Mouse (Mus musculus) limb, embryonic 11.5 days (tissue): Measurements from ENCODE around the gene Nudt4. TPM values are rescaled to one million over a fixed set of nuclear protein-coding genes. Genes with fewer than 3 reads are reported as not detected.

ENCODE experiments used
- ATAC-seq: fragments of 200-750 bp; cut with Nextera tagmentation; 2 replicates; pipeline ENCODE4 v1.8.0; 2017; ENCODE audit warnings: low read depth; ENCODE audit not compliant: insufficient number of reproducible peaks, low FRiP score, low TSS enrichment
- DNase-seq: peaks from one replicate; pipeline ENCODE4 v3.0.0-alpha.2; 2015; ENCODE audit warnings: low spot score
- H3K27ac ChIP-seq: fragments of 300-500 bp; sonication (generic); replicated peaks from 2 replicates; pipeline ENCODE4 v1.5.1; 2014; ENCODE audit warnings: low read depth, mild to moderate bottlenecking, low read length
- H3K27me3 ChIP-seq: fragments of 300-500 bp; sonication (generic); 2 replicates; pipeline ENCODE4 v1.6.1; 2014; ENCODE audit warnings: mild to moderate bottlenecking, low read length, mixed read lengths; ENCODE audit not compliant: control insufficient read depth, insufficient read depth
- H3K36me3 ChIP-seq: fragments of 300-500 bp; sonication (generic); 2 replicates; pipeline ENCODE4 v1.6.1; 2014; ENCODE audit warnings: mild to moderate bottlenecking, low read length, moderate library complexity, mixed read lengths; ENCODE audit not compliant: control insufficient read depth, insufficient read depth
- H3K4me1 ChIP-seq: fragments of 300-500 bp; sonication (generic); 2 replicates; pipeline ENCODE4 v1.6.1; 2014; ENCODE audit warnings: low read length, mixed read lengths; ENCODE audit not compliant: control insufficient read depth, insufficient read depth
- H3K4me2 ChIP-seq: fragments of 300-500 bp; sonication (generic); 2 replicates; pipeline ENCODE4 v1.6.1; 2014; ENCODE audit warnings: low read depth, mild to moderate bottlenecking, moderate library complexity; ENCODE audit not compliant: severe bottlenecking
- H3K4me3 ChIP-seq: fragments of 300-500 bp; sonication (generic); 2 replicates; pipeline ENCODE4 v1.5.1; 2014; ENCODE audit warnings: low read depth, low read length
- H3K9ac ChIP-seq: fragments of 300-500 bp; sonication (generic); 2 replicates; pipeline ENCODE4 v1.6.1; 2014; ENCODE audit warnings: mild to moderate bottlenecking, low read length
- H3K9me3 ChIP-seq: fragments of 300-500 bp; sonication (generic); 2 replicates; pipeline ENCODE4 v1.6.1; 2016; ENCODE audit warnings: low read length; ENCODE audit not compliant: control insufficient read depth
- WGBS: fragments of 180-500 bp; shearing (Covaris S2); extraction: QIAGEN DNeasy Blood & Tissue Kit; methylation state at CpG from one replicate; pipeline ENCODE4 v1.1.7; 2014; 5-methylcytosine and 5-hydroxymethylcytosine counted together
- polyA plus RNA-seq: library from polyadenylated mRNA; unstranded; fragments of >200 nt; fragmentation: Nextera tagmentation; extraction: Ambion mirVana; gene quantifications from 2 replicates; pipeline ENCODE4 v1.2.1, GENCODE M21; 2014

The Nudt4 gene
- 99.7 and 106 TPM in 2 replicates for polyA plus RNA-seq

GRCm38 (mm10) chr10:95563851-95564845 is at the start of gene Nudt4:
TSS of gene Nudt4 (minus strand) at chr10:95564146.
- 2% methylated on average over 67 of the region's 97 CpGs for WGBS
- peak; percentile 87 for DNase-seq

DNA sequence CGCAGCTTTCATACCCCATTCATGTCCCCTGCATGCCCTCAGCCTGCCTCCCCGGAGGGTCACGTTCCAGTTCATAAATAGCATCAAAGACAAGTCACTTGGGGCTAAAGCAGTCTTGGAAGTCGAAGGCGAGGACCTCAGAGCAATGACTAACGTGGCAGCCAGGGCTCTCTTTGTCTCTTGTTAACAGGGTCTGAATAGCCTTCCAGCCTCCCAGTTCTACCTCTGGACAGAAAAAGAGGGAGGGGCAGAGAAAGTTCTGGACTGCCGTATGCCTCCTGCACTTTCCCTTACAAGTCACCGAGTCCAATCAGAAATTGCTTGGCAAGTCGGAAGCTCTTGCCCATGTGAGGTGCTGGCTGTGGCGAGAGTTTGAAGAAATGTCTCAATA is 47.4 kb upstream of the Nudt4 start:
- no peaks in the 10 kb centered on the region for H3K9me3 ChIP-seq
- DNase-seq (no peak), ATAC-seq (no peak)
- H3K27ac ChIP-seq: no peak overlapping the region
- no peaks in the 10 kb centered on the region for H3K27me3 ChIP-seq
- 54% methylated on average over 10 of the region's 10 CpGs for WGBS
- no peak overlapping the region for H3K4me3 ChIP-seq
- H3K4me1 ChIP-seq: no peaks in the 10 kb centered on the region
- H3K4me2 ChIP-seq: no peak overlapping the region
- no peak overlapping the region for H3K9ac ChIP-seq
- no peaks in the 10 kb centered on the region for H3K36me3 ChIP-seq

More at GRCm38 (mm10) chr10:95563851-95564845, at the start of gene Nudt4:
- no peaks in the 10 kb centered on the region for H3K27me3 ChIP-seq
- peak; percentile 84 for ATAC-seq
- no peaks in the 10 kb centered on the region for H3K9me3 ChIP-seq
- H3K36me3 ChIP-seq: no peaks in the 10 kb centered on the region
- H3K27ac ChIP-seq: peak within 1 kb of the TSS; percentile 74
- H3K4me1 ChIP-seq: peaks cover 13% of the 10 kb centered on the region; the same call in 1 of the 2 replicates
- H3K4me2 ChIP-seq: peak within 1 kb of the TSS; percentile 80
- peak within 1 kb of the TSS; percentile 95 for H3K4me3 ChIP-seq
- peak within 1 kb of the TSS; percentile 95 for H3K9ac ChIP-seq

DNA sequence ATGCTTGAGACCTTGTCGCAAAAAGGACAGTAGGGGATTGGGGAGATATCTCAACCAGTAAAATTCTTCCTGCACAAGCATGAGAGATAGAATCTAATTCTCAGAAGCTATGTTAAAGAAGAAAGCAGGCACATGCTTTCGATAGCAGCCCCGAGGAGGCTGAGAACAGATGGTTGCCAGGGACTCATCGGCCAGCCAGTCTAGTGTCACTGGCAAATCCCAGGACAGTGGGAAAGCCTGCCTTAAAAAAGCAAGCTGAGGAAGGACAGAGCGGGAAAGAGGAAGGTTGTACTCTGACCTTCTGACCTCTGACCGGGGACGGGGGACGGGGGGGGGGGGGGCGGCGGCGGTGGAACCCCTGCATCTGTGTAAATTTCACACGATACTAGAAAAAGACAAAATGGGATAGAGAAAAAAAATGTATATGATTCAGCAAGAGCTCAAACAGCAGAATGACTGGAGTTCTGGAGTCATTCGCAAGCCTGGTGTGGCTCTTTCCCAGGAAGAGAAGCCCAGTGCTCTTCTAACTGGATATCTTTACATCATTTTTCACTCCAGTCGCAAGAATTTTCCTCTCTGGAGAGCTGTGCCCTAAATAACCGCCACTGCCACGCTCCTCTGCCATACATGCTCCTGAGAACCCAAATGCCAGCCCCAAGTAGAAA is 46.9 kb upstream of the Nudt4 start:
- DNase-seq (no peak), ATAC-seq (no peak)
- H3K9ac ChIP-seq: no peak overlapping the region
- no peaks in the 10 kb centered on the region for H3K9me3 ChIP-seq
- no peaks in the 10 kb centered on the region for H3K36me3 ChIP-seq
- H3K27me3 ChIP-seq: no peaks in the 10 kb centered on the region
- no peak overlapping the region for H3K27ac ChIP-seq
- H3K4me1 ChIP-seq: no peaks in the 10 kb centered on the region
- 63% methylated on average over 16 of the region's 16 CpGs for WGBS
- no peak overlapping the region for H3K4me3 ChIP-seq
- no peak overlapping the region for H3K4me2 ChIP-seq

DNA sequence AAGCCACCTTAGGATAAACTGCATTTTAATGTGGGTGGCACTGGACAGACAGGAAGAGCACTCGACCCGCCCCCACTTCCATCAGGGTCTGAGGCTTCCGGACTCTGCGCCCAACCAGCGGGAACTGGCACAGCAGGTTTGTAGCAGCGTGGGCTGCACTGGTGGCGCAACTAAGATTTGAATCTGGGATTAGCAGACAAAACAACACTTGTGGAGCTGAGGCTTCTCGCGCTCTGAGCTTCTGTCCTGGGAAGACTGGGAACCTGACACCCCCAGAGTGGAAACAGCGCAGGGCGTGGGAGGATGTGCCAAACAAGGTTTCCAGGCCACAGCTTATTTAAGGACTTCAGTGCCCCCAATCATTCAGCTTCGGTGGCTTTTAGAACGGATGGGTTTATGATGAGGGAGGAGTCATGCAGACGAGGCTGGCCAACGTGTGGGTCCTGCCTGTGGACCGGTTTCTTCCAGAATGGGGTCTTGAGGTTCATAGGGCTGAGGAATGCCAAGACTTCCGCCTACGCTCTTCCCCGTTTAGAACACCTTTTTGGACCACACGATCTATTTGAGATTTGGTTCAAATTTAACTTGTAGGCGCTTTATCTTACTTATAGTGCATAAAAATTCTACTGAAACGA is 41.1 kb upstream of the Nudt4 start:
- Histone ChIP-seq H3K4me3 (no peak overlapping the region), H3K36me3 (no peaks in the 10 kb centered on the region), H3K9me3 (no peaks in the 10 kb centered on the region), H3K27me3 (no peaks in the 10 kb centered on the region), H3K4me2 (no peak overlapping the region), H3K4me1 (no peaks in the 10 kb centered on the region), H3K9ac (no peak overlapping the region; the same call in 1 of the 2 replicates), H3K27ac (no peak overlapping the region)
- 56% methylated on average over 22 of the region's 22 CpGs for WGBS
- ATAC-seq (no peak), DNase-seq (no peak)

- H3K36me3 ChIP-seq: no peaks in the 10 kb centered on the region
- no peak overlapping the region for H3K4me2 ChIP-seq
- ATAC-seq: no peak
- no peak overlapping the region for H3K27ac ChIP-seq
- 56% methylated on average over 5 of the region's 5 CpGs for WGBS
- no peaks in the 10 kb centered on the region for H3K9me3 ChIP-seq
- H3K4me3 ChIP-seq: no peak overlapping the region
- no peaks in the 10 kb centered on the region for H3K27me3 ChIP-seq
- H3K4me1 ChIP-seq: no peaks in the 10 kb centered on the region
- no peak overlapping the region for H3K9ac ChIP-seq
- no peak for DNase-seq
Observed at GRCm38 (mm10) chr10:95600527-95600926, 36.6 kb upstream of the Nudt4 start.

DNA sequence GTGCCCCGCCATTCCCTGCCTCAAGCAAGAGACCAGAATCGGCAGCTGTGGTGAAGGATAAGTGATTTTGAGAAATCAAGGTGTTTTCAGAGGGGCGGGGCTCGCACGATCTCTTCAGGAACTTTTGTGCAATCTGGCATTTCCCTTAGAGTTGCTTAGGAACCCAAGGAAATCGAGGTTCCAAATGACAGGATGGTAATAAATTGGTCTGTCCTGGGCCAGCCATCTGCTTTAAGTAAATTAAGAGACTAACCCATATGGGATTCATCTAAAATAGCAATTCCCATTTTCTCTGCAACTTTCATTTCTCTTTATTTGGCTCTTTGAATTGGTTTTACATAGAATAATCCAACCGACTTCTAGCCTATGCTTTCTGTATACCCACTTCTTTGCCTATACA is 35.8 kb upstream of the Nudt4 start:
- Histone ChIP-seq H3K4me2 (no peak overlapping the region), H3K4me3 (no peak overlapping the region), H3K36me3 (no peaks in the 10 kb centered on the region), H3K9me3 (no peaks in the 10 kb centered on the region), H3K27ac (no peak overlapping the region), H3K4me1 (no peaks in the 10 kb centered on the region), H3K27me3 (no peaks in the 10 kb centered on the region), H3K9ac (no peak overlapping the region)
- 75% methylated on average over 7 of the region's 7 CpGs for WGBS
- DNase-seq (no peak), ATAC-seq (no peak)

GRCm38 (mm10) chr10:95598056-95598587 is 34.2 kb upstream of the Nudt4 start:
- Histone ChIP-seq H3K9ac (no peak overlapping the region), H3K9me3 (no peaks in the 10 kb centered on the region), H3K4me3 (no peak overlapping the region), H3K4me2 (no peak overlapping the region), H3K4me1 (no peaks in the 10 kb centered on the region), H3K27me3 (no peaks in the 10 kb centered on the region), H3K27ac (no peak overlapping the region), H3K36me3 (no peaks in the 10 kb centered on the region)
- WGBS: 84% methylated on average over 15 of the region's 15 CpGs
- ATAC-seq: no peak
- no peak for DNase-seq
